Mouse (Mus musculus): ENCODE data around the gene Depdc1b.

DNA sequence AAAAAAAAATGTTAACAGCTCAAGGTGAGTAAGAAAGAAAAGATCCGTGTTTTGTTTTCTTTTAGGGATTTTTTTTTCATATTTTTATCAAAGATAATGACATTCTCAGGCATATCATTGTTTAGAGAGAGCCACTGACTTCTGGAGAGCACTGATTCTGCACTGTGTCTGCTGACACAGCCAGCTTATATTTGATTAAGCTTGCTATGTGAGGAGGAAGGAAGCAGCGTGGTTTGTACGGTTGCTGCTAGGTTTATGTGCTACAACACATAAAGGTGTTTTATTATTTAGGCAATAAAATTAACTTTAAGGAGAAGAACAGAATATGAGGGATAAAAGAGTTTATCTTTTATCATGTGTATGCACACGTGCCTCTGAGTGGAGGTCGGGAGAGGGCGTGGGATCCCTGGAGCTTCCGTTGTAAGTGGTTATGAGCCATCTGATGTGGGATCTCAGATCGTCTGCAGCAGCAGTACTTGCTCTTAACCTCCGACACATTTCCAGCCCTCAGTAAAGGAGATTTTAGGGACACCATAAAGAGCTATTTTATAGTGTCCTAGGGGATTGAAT, 55.3 kb downstream of the Depdc1b start:
- TF ChIP-seq POLR2A (IDR thresholded peaks at IDR 0.05; ENCODE audit: low read depth, low read length) (no peak), CTCF (IDR thresholded peaks at IDR 0.05; ENCODE audit: extremely low read depth, insufficient read length, insufficient replicate concordance, low read depth, low read length) (no peak)

All from small intestine, adult 2 months (tissue).